Mouse (Mus musculus) CH12.LX (cell line): ENCODE measurements at regions not wholly inside any gene's neighbourhood (a gene's known extent, or its start where the extent isn't known, plus 50 kb on each side); places are given as distances from the start of the nearest gene placed in this dataset.

ENCODE experiments used
- CHD1 ChIP-seq: IDR thresholded peaks from 2 replicates; pipeline ENCODE4 v1.6.1; 2012; ENCODE audit warnings: low read depth, low read length, improper control_type of control experiment, inconsistent platforms
- CTCF ChIP-seq, 2 experiments: IDR thresholded peaks in 1 of 2; conservative IDR thresholded peaks in 1 of 2; 2 replicates each; pipeline ENCODE4 v1.5.1; 2011 to 2012; ENCODE audit warnings: low read depth in 2 of 2, low read length in 2 of 2, improper control_type of control experiment in 1 of 2, inconsistent platforms in 1 of 2, mild to moderate bottlenecking in 1 of 2, moderate library complexity in 1 of 2
- MAFK ChIP-seq: IDR thresholded peaks from 2 replicates; pipeline ENCODE4 v1.6.1; 2011; ENCODE audit warnings: low read length, improper control_type of control experiment; ENCODE audit not compliant: insufficient replicate concordance
- MAX ChIP-seq: IDR thresholded peaks from 2 replicates; pipeline ENCODE4 v1.6.1; 2011; ENCODE audit warnings: low read length, improper control_type of control experiment
- MAZ ChIP-seq: IDR thresholded peaks from 2 replicates; pipeline ENCODE4 v1.6.1; 2012; ENCODE audit warnings: low read depth, mild to moderate bottlenecking, inconsistent platforms, low read length, improper control_type of control experiment, moderate library complexity
- MXI1 ChIP-seq: IDR thresholded peaks from 2 replicates; pipeline ENCODE4 v1.6.1; 2011; ENCODE audit warnings: mild to moderate bottlenecking, low read depth, low read length, improper control_type of control experiment
- POLR2A ChIP-seq: IDR thresholded peaks from 2 replicates; pipeline ENCODE4 v1.6.1; 2011; ENCODE audit warnings: low read depth, mild to moderate bottlenecking, improper control_type of control experiment, low read length
- POLR2AphosphoS2 ChIP-seq: IDR thresholded peaks from 2 replicates; pipeline ENCODE4 v1.6.1; 2011; ENCODE audit warnings: low read depth, low read length, improper control_type of control experiment
- RCOR1 ChIP-seq: conservative IDR thresholded peaks from 2 replicates; pipeline ENCODE4 v1.6.1; 2012; ENCODE audit warnings: low read depth, mild to moderate bottlenecking, inconsistent platforms, low read length, improper control_type of control experiment
- SMC3 ChIP-seq: IDR thresholded peaks from 2 replicates; pipeline ENCODE4 v1.6.1; 2011; ENCODE audit warnings: low read depth, low read length, improper control_type of control experiment
- UBTF ChIP-seq: IDR thresholded peaks from 2 replicates; pipeline ENCODE4 v1.6.1; 2012; ENCODE audit warnings: low read depth, mild to moderate bottlenecking, inconsistent platforms, low read length, improper control_type of control experiment, moderate library complexity
- USF2 ChIP-seq: conservative IDR thresholded peaks from 2 replicates; pipeline ENCODE4 v1.6.1; 2011; ENCODE audit warnings: low read depth, low read length, improper control_type of control experiment
- ZNF384 ChIP-seq: IDR thresholded peaks from 2 replicates; pipeline ENCODE4 v1.6.1; 2012; ENCODE audit warnings: low read depth, low read length, improper control_type of control experiment, inconsistent platforms

GRCm38 (mm10) chr9:46511307-46511706 lies 191.5 kb upstream of the 4931429L15Rik start:
- TF ChIP-seq POLR2A (no peak), CTCF (conservative IDR thresholded peaks at IDR 0.05 in 1 of 2, IDR thresholded peaks at IDR 0.05 in 1 of 2; ENCODE audit: low read depth in 2 of 2, low read length in 2 of 2) (0 out of 4 replicates have a peak, but pooled peaks of 1 of the 2 experiments have one; percentile 12), MAZ (no peak), MXI1 (no peak), MAFK (no peak), SMC3 (no peak), RCOR1 (no peak), CHD1 (no peak), MAX (no peak), ZNF384 (no peak), POLR2AphosphoS2 (no peak), UBTF (no peak), USF2 (no peak)
